Mouse (Mus musculus) spleen, adult 2 months (tissue): ENCODE results near the gene Vapa. TPM values are rescaled to one million over a fixed set of nuclear protein-coding genes. Genes with fewer than 3 reads are reported as not detected.

ENCODE experiments used
- DNase-seq, 2 experiments: peaks; one replicate each; pipeline versions ENCODE4 v3.0.0 to v3.0.0-alpha.2; 2012 to 2021; ENCODE audit warnings: low spot score in 2 of 2, low read depth in 1 of 2
- H3K27ac ChIP-seq: fragments of 200-500 bp; 2 replicates; pipeline ENCODE4 v1.5.1; 2012; ENCODE audit warnings: low read length, inconsistent platforms; ENCODE audit not compliant: insufficient read depth
- H3K27me3 ChIP-seq: fragments of 200-500 bp; 2 replicates; pipeline ENCODE4 v1.6.1; 2012; ENCODE audit warnings: mild to moderate bottlenecking, moderate library complexity, low read length, inconsistent platforms; ENCODE audit not compliant: control insufficient read depth, insufficient read depth
- H3K36me3 ChIP-seq: fragments of 200-500 bp; 2 replicates; pipeline ENCODE4 v1.6.1; 2012; ENCODE audit warnings: mild to moderate bottlenecking, low read length, inconsistent platforms; ENCODE audit not compliant: control insufficient read depth, insufficient read depth
- H3K4me1 ChIP-seq: fragments of 200-500 bp; 2 replicates; pipeline ENCODE4 v1.6.1; 2011; ENCODE audit warnings: inconsistent platforms; ENCODE audit not compliant: control insufficient read depth, insufficient read depth, insufficient read length
- H3K4me3 ChIP-seq: fragments of 200-500 bp; 2 replicates; pipeline ENCODE4 v1.5.1; 2011; ENCODE audit warnings: mild to moderate bottlenecking, inconsistent platforms; ENCODE audit not compliant: insufficient read depth, insufficient read length; ENCODE audit errors: extremely low read depth
- CTCF ChIP-seq: fragments of 200-500 bp; IDR thresholded peaks from 2 replicates; pipeline ENCODE4 v1.5.1; 2011; ENCODE audit warnings: mild to moderate bottlenecking, inconsistent platforms; ENCODE audit not compliant: insufficient read depth, insufficient read length, insufficient replicate concordance; ENCODE audit errors: extremely low read depth
- POLR2A ChIP-seq: fragments of 200-500 bp; IDR thresholded peaks from 2 replicates; pipeline ENCODE4 v1.6.1; 2011; ENCODE audit warnings: low read depth, low read length, inconsistent platforms
- WGBS: fragments of 180-500 bp; shearing (Covaris S2); methylation state at CpG from one replicate; pipeline ENCODE4 v1.1.7; 2018; 5-methylcytosine and 5-hydroxymethylcytosine counted together
- polyA plus RNA-seq: library from polyadenylated mRNA; depleted of rRNA; stranded (reverse); fragments of >200 nt; gene quantifications from 2 replicates; pipeline ENCODE4 v1.2.3, GENCODE M21; 2012; rRNA removed

Vapa gene
- polyA plus RNA-seq = 13.1 and 24.1 TPM in 2 replicates

- under 1% methylated on average over 78 of the region's 85 CpGs for WGBS
- Histone ChIP-seq H3K4me1 (peaks cover 4% of the 10 kb centered on the region; the same call in 1 of the 2 replicates), H3K36me3 (peaks cover 4% of the 10 kb centered on the region), H3K4me3 (peak within 1 kb of the TSS; percentile 100), H3K27ac (peak within 1 kb of the TSS; percentile 94), H3K27me3 (peaks cover 2% of the 10 kb centered on the region; the same call in 1 of the 2 replicates)
- TF ChIP-seq POLR2A = peak; percentile 80
- no peak for TF ChIP-seq CTCF
- peak; percentile 95 to 97 for DNase-seq
Measured at GRCm38 (mm10) chr17:65613463-65614412, at the start of gene Vapa. Vapa (minus strand) TSS chr17:65613555.

- TF ChIP-seq CTCF (no peak), POLR2A (no peak)
- Histone ChIP-seq H3K36me3 (no peaks in the 10 kb centered on the region), H3K27ac (no peak overlapping the region), H3K27me3 (no peaks in the 10 kb centered on the region), H3K4me1 (no peaks in the 10 kb centered on the region), H3K4me3 (no peak overlapping the region)
- 90% methylated on average over 3 of the region's 3 CpGs for WGBS
- DNase-seq = no peak
Measured at GRCm38 (mm10) chr17:65662662-65663061, 49.3 kb upstream of the Vapa start.

- no peaks in the 10 kb centered on the region for H3K36me3 ChIP-seq
- no peak for DNase-seq
- H3K4me1 ChIP-seq = no peaks in the 10 kb centered on the region
- 12% methylated on average over 2 of the region's 2 CpGs for WGBS
- no peak overlapping the region for H3K4me3 ChIP-seq
- TF ChIP-seq POLR2A = no peak
- TF ChIP-seq CTCF = no peak
- no peak overlapping the region for H3K27ac ChIP-seq
- H3K27me3 ChIP-seq = no peaks in the 10 kb centered on the region
Measured at GRCm38 (mm10) chr17:65658416-65658815, 45.1 kb upstream of the Vapa start.

GRCm38 (mm10) chr17:65657958-65658357, 44.6 kb upstream of the Vapa start:
- H3K27me3 ChIP-seq = no peaks in the 10 kb centered on the region
- H3K36me3 ChIP-seq = no peaks in the 10 kb centered on the region
- TF ChIP-seq POLR2A (no peak), CTCF (no peak)
- WGBS = 92% methylated on average over 9 of the region's 9 CpGs
- no peak overlapping the region for H3K27ac ChIP-seq
- no peak for DNase-seq
- no peaks in the 10 kb centered on the region for H3K4me1 ChIP-seq
- H3K4me3 ChIP-seq = no peak overlapping the region

GRCm38 (mm10) chr17:65656731-65657130, 43.4 kb upstream of the Vapa start:
- 75% methylated on average over 6 of the region's 6 CpGs for WGBS
- Histone ChIP-seq H3K4me1 (no peaks in the 10 kb centered on the region), H3K4me3 (no peak overlapping the region), H3K27ac (no peak overlapping the region; the same call in 1 of the 2 replicates), H3K27me3 (no peaks in the 10 kb centered on the region), H3K36me3 (no peaks in the 10 kb centered on the region)
- DNase-seq = no peak
- no peak for TF ChIP-seq CTCF
- no peak for TF ChIP-seq POLR2A

- TF ChIP-seq CTCF (no peak), POLR2A (no peak)
- DNase-seq = no peak
- H3K4me1 ChIP-seq = no peaks in the 10 kb centered on the region
- H3K4me3 ChIP-seq = no peak overlapping the region
- no peak overlapping the region for H3K27ac ChIP-seq
- H3K27me3 ChIP-seq = no peaks in the 10 kb centered on the region
- no peaks in the 10 kb centered on the region for H3K36me3 ChIP-seq
- WGBS = 86% methylated on average over 8 of the region's 8 CpGs
Measured at GRCm38 (mm10) chr17:65656076-65656475, 42.7 kb upstream of the Vapa start.

GRCm38 (mm10) chr17:65655608-65656007, 42.3 kb upstream of the Vapa start:
- H3K27ac ChIP-seq = no peak overlapping the region
- H3K4me3 ChIP-seq = no peak overlapping the region
- no peak for TF ChIP-seq POLR2A
- no peak for TF ChIP-seq CTCF
- no peaks in the 10 kb centered on the region for H3K36me3 ChIP-seq
- no peaks in the 10 kb centered on the region for H3K27me3 ChIP-seq
- H3K4me1 ChIP-seq = no peaks in the 10 kb centered on the region
- WGBS = 80% methylated on average over 4 of the region's 4 CpGs
- DNase-seq = no peak
